Mouse (Mus musculus) bone marrow macrophage, adult 2 months (primary cell): ENCODE measurements around the gene Fignl2.

Source experiments
- CTCF ChIP-seq: IDR thresholded peaks from 2 replicates; pipeline ENCODE4 v1.5.1; 2012; ENCODE audit warnings: low read depth, mild to moderate bottlenecking, low read length, moderate library complexity
- POLR2A ChIP-seq: IDR thresholded peaks from 2 replicates; pipeline ENCODE4 v1.6.1; 2012; ENCODE audit warnings: mild to moderate bottlenecking, low read depth, low read length, borderline replicate concordance

DNA sequence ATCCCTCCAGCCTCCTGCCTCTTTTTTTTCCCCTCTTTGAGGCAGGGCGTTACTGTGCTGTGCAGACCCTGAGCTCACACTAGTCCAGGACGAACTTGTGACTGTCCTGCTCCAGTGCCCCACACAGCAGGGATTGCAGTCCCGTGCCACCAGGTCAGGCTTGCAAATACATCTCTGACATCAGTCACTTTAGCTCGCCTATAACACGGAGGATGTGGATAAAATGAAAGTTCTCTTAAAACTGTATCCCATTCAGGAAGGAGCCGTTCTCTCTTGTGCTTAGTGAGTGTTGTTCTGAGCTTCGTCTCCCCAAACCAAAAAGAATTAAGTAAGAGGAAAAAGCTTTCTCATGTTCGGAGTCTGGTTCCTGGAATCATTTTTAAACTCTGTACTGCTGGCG lies 8.1 kb upstream of the Fignl2 start:
- TF ChIP-seq CTCF = no peak
- TF ChIP-seq POLR2A = no peak
